Mouse (Mus musculus) limb, embryonic 13.5 days (tissue): ENCODE measurements around the gene Tspan31. TPM values are rescaled to one million over a fixed set of nuclear protein-coding genes. Genes with fewer than 3 reads are reported as not detected.

Source experiments
- ATAC-seq: fragments of 200-750 bp; cut with Nextera tagmentation; 2 replicates; pipeline ENCODE4 v1.8.0; 2017; ENCODE audit warnings: low read depth, moderate number of reproducible peaks, moderate TSS enrichment; ENCODE audit not compliant: low FRiP score
- H3K27ac ChIP-seq: fragments of 300-500 bp; sonication (generic); 2 replicates; pipeline ENCODE4 v1.5.1; 2015; ENCODE audit warnings: inconsistent platforms, mild to moderate bottlenecking, moderate library complexity
- H3K27me3 ChIP-seq: fragments of 300-500 bp; sonication (generic); 2 replicates; pipeline ENCODE4 v1.6.1; 2015; ENCODE audit warnings: mild to moderate bottlenecking, inconsistent platforms
- H3K36me3 ChIP-seq: fragments of 300-500 bp; sonication (generic); 2 replicates; pipeline ENCODE4 v1.6.1; 2015; ENCODE audit warnings: inconsistent platforms, mild to moderate bottlenecking, moderate library complexity
- H3K4me1 ChIP-seq: fragments of 300-500 bp; sonication (generic); 2 replicates; pipeline ENCODE4 v1.6.1; 2015; ENCODE audit warnings: inconsistent platforms
- H3K4me2 ChIP-seq: fragments of 300-500 bp; sonication (generic); replicated peaks from 2 replicates; pipeline ENCODE4 v1.6.1; 2015; ENCODE audit warnings: inconsistent platforms, mild to moderate bottlenecking, moderate library complexity
- H3K4me3 ChIP-seq: fragments of 300-500 bp; sonication (generic); 2 replicates; pipeline ENCODE4 v1.5.1; 2015; ENCODE audit warnings: moderate library complexity, mild to moderate bottlenecking, inconsistent platforms
- H3K9ac ChIP-seq: fragments of 300-500 bp; sonication (generic); 2 replicates; pipeline ENCODE4 v1.6.1; 2015; ENCODE audit warnings: mild to moderate bottlenecking, inconsistent platforms
- H3K9me3 ChIP-seq: fragments of 300-500 bp; sonication (generic); 2 replicates; pipeline ENCODE4 v1.6.1; 2016; ENCODE audit warnings: inconsistent platforms
- WGBS: fragments of 180-500 bp; shearing (Covaris S2); methylation state at CpG from one replicate; pipeline ENCODE4 v1.1.7; 2015; 5-methylcytosine and 5-hydroxymethylcytosine counted together
- polyA plus RNA-seq: library from polyadenylated mRNA; unstranded; fragments of >200 nt; fragmentation: Nextera tagmentation; extraction: Ambion mirVana; gene quantifications from 2 replicates; pipeline ENCODE4 v1.2.1, GENCODE M21; 2015

Gene Tspan31
- polyA plus RNA-seq, 1 experiment from 2014 or later: 188 TPM

- no peak for ATAC-seq
- no peaks in the 10 kb centered on the region for H3K9me3 ChIP-seq
- no peak overlapping the region for H3K27ac ChIP-seq
- H3K4me1 ChIP-seq: peaks cover 5% of the 10 kb centered on the region
- H3K4me2 ChIP-seq: no peak overlapping the region
- H3K4me3 ChIP-seq: no peak overlapping the region
- H3K27me3 ChIP-seq: peaks cover under 1% of the 10 kb centered on the region; the same call in 1 of the 2 replicates
- peaks cover 57% of the 10 kb centered on the region for H3K36me3 ChIP-seq
- H3K9ac ChIP-seq: no peak overlapping the region
- WGBS: 85% methylated on average over 10 of the region's 10 CpGs
Measured at GRCm38 (mm10) chr10:127099191-127099590, 29.1 kb upstream of the Tspan31 start.

- no peaks in the 10 kb centered on the region for H3K9me3 ChIP-seq
- no peak overlapping the region for H3K27ac ChIP-seq
- H3K4me3 ChIP-seq: no peak overlapping the region
- 74% methylated on average over 20 of the region's 20 CpGs for WGBS
- H3K27me3 ChIP-seq: peaks cover 7% of the 10 kb centered on the region
- H3K4me1 ChIP-seq: peaks cover 6% of the 10 kb centered on the region
- H3K9ac ChIP-seq: no peak overlapping the region
- H3K36me3 ChIP-seq: peaks cover 57% of the 10 kb centered on the region
- H3K4me2 ChIP-seq: no peak overlapping the region
- no peak for ATAC-seq
Measured at GRCm38 (mm10) chr10:127098514-127098913, 28.4 kb upstream of the Tspan31 start.

GRCm38 (mm10) chr10:127094382-127094802, 24.3 kb upstream of the Tspan31 start:
- Histone ChIP-seq H3K9ac (no peak overlapping the region), H3K4me1 (peaks cover 26% of the 10 kb centered on the region), H3K27me3 (peaks cover 48% of the 10 kb centered on the region), H3K36me3 (peaks cover 45% of the 10 kb centered on the region), H3K27ac (no peak overlapping the region), H3K4me3 (no peak overlapping the region), H3K4me2 (no peak overlapping the region), H3K9me3 (no peaks in the 10 kb centered on the region)
- ATAC-seq: no peak
- WGBS: 66% methylated on average over 7 of the region's 7 CpGs

- no peak overlapping the region for H3K9ac ChIP-seq
- 58% methylated on average over 4 of the region's 4 CpGs for whole genome bisulfite sequencing
- ATAC-seq: no peak
- H3K9me3 ChIP-seq: no peaks in the 10 kb centered on the region
- H3K4me1 ChIP-seq: peaks cover 26% of the 10 kb centered on the region
- H3K27ac ChIP-seq: no peak overlapping the region
- no peak overlapping the region for H3K4me3 ChIP-seq
- no peak overlapping the region for H3K4me2 ChIP-seq
- H3K27me3 ChIP-seq: peaks cover 65% of the 10 kb centered on the region
- peaks cover 28% of the 10 kb centered on the region for H3K36me3 ChIP-seq
Measured at GRCm38 (mm10) chr10:127092742-127093141, 22.7 kb upstream of the Tspan31 start.

GRCm38 (mm10) chr10:127091507-127092396, 21.7 kb upstream of the Tspan31 start:
- Histone ChIP-seq H3K9me3 (no peaks in the 10 kb centered on the region), H3K36me3 (peaks cover 18% of the 10 kb centered on the region), H3K9ac (0 out of 2 replicates have a peak overlapping the region, but pooled peaks have one; percentile 19), H3K4me2 (peak overlapping the region; percentile 53), H3K4me3 (peak overlapping the region; percentile 28), H3K27me3 (peaks cover 75% of the 10 kb centered on the region), H3K4me1 (peaks cover 26% of the 10 kb centered on the region), H3K27ac (no peak overlapping the region)
- ATAC-seq: 0 out of 2 replicates have a peak, but pooled peaks have one; percentile 13
- 8% methylated on average over 43 of the region's 51 CpGs for WGBS

- WGBS: 6% methylated on average over 57 of the region's 57 CpGs
- peak; percentile 21; the same call in 1 of the 2 replicates for ATAC-seq
- Histone ChIP-seq H3K36me3 (peaks cover 8% of the 10 kb centered on the region), H3K4me2 (peak overlapping the region; percentile 53), H3K9ac (0 out of 2 replicates have a peak overlapping the region, but pooled peaks have one; percentile 13), H3K4me1 (peaks cover 26% of the 10 kb centered on the region), H3K27ac (no peak overlapping the region), H3K9me3 (no peaks in the 10 kb centered on the region), H3K4me3 (peak overlapping the region; percentile 28), H3K27me3 (peaks cover 81% of the 10 kb centered on the region)
Measured at GRCm38 (mm10) chr10:127090560-127091411, 20.7 kb upstream of the Tspan31 start.

GRCm38 (mm10) chr10:127085633-127086032, 15.6 kb upstream of the Tspan31 start:
- Histone ChIP-seq H3K9ac (no peak overlapping the region), H3K27ac (no peak overlapping the region), H3K27me3 (peaks cover 96% of the 10 kb centered on the region), H3K36me3 (no peaks in the 10 kb centered on the region), H3K4me3 (no peak overlapping the region), H3K9me3 (no peaks in the 10 kb centered on the region), H3K4me2 (no peak overlapping the region), H3K4me1 (peaks cover 18% of the 10 kb centered on the region)
- 67% methylated on average over 6 of the region's 6 CpGs for WGBS
- ATAC-seq: no peak

GRCm38 (mm10) chr10:127085052-127085451, 15.0 kb upstream of the Tspan31 start:
- no peak for ATAC-seq
- Histone ChIP-seq H3K4me2 (no peak overlapping the region), H3K4me3 (no peak overlapping the region), H3K36me3 (no peaks in the 10 kb centered on the region), H3K9ac (no peak overlapping the region), H3K9me3 (no peaks in the 10 kb centered on the region), H3K27me3 (peaks cover 96% of the 10 kb centered on the region), H3K27ac (no peak overlapping the region), H3K4me1 (peaks cover 21% of the 10 kb centered on the region)
- 72% methylated on average over 9 of the region's 9 CpGs for WGBS

GRCm38 (mm10) chr10:127083915-127084306, 13.8 kb upstream of the Tspan31 start:
- H3K36me3 ChIP-seq: no peaks in the 10 kb centered on the region
- peaks cover 96% of the 10 kb centered on the region for H3K27me3 ChIP-seq
- H3K4me1 ChIP-seq: peaks cover 32% of the 10 kb centered on the region
- no peak overlapping the region for H3K27ac ChIP-seq
- no peak overlapping the region for H3K4me2 ChIP-seq
- H3K9ac ChIP-seq: no peak overlapping the region
- ATAC-seq: no peak
- H3K4me3 ChIP-seq: no peak overlapping the region
- H3K9me3 ChIP-seq: no peaks in the 10 kb centered on the region
- WGBS: 46% methylated on average over 5 of the region's 5 CpGs

- Histone ChIP-seq H3K9me3 (no peaks in the 10 kb centered on the region), H3K4me1 (peaks cover 34% of the 10 kb centered on the region), H3K27me3 (peaks cover 96% of the 10 kb centered on the region), H3K9ac (no peak overlapping the region), H3K4me3 (no peak overlapping the region), H3K36me3 (no peaks in the 10 kb centered on the region), H3K4me2 (no peak overlapping the region), H3K27ac (no peak overlapping the region)
- WGBS: 27% methylated on average over 8 of the region's 8 CpGs
- ATAC-seq: no peak
Measured at GRCm38 (mm10) chr10:127083292-127083914, 13.3 kb upstream of the Tspan31 start.

GRCm38 (mm10) chr10:127081996-127082620, 12.0 kb upstream of the Tspan31 start:
- H3K4me3 ChIP-seq: peak overlapping the region; percentile 33; the same call in 1 of the 2 replicates
- no peaks in the 10 kb centered on the region for H3K36me3 ChIP-seq
- peaks cover 96% of the 10 kb centered on the region for H3K27me3 ChIP-seq
- H3K27ac ChIP-seq: no peak overlapping the region
- ATAC-seq: peak; percentile 46
- H3K9me3 ChIP-seq: no peaks in the 10 kb centered on the region
- 32% methylated on average over 8 of the region's 8 CpGs for WGBS
- H3K4me1 ChIP-seq: peaks cover 41% of the 10 kb centered on the region
- H3K9ac ChIP-seq: no peak overlapping the region; the same call in 1 of the 2 replicates
- peak overlapping the region; percentile 98 for H3K4me2 ChIP-seq
